ENCODE assay signal across 10 mouse cellular contexts in genomic region chr4:88523241-88523640, GRCm38 (mm10). TPM values are rescaled to one million over a fixed set of nuclear protein-coding genes. Genes with fewer than 3 reads are reported as not detected.
DNase-seq lines count a peak whose midpoint lies in the region; ATAC-seq and TF ChIP-seq lines count a peak whose summit lies in the region.
"Had no signal": no experiment of that assay in that cellular context is flagged by ENCODE, and none has a peak within 500 bp of the region (broad histone marks: within the 10 kb centered on the region; RNA-seq: fewer than 3 reads in every experiment).

No protein-coding gene starts in this region.

- no peak overlapping the region for H3K9ac ChIP-seq in kidney, embryonic 16.5 days (replicated peaks; ENCODE audit: low read length)
- H3K9ac ChIP-seq in MEL (ENCODE audit: control insufficient read depth, low read depth, low read length, poor library complexity, severe bottlenecking): no peak overlapping the region
- no peak overlapping the region for H3K9ac ChIP-seq in lung, postnatal 0 days (replicated peaks; ENCODE audit: low read depth)
- H3K9ac ChIP-seq: forebrain, embryonic 15.5 days had no signal

- H3K4me3 ChIP-seq in kidney, adult 2 months (ENCODE audit: insufficient read depth, low read depth, low read length): no peak overlapping the region
- no peak overlapping the region for H3K4me3 ChIP-seq in kidney, embryonic 16.5 days (ENCODE audit: low read length)
- H3K4me3 ChIP-seq in MEL (ENCODE audit: control insufficient read depth in 1 of 2, insufficient read depth in 1 of 2, low read depth in 2 of 2, low read length in 2 of 2): no peak overlapping the region
- H3K4me3 ChIP-seq in bone marrow, adult 2 months (replicated peaks; ENCODE audit: control insufficient read depth, low read depth, low read length): no peak overlapping the region
- H3K4me3 ChIP-seq in lung, postnatal 0 days (ENCODE audit: low read depth, low read length): no peak overlapping the region
- H3K4me3 ChIP-seq: forebrain, embryonic 15.5 days had no signal

- DNase-seq in kidney, adult 2 months: peak; percentile 29
- peak; percentile 19 for DNase-seq in MEL (ENCODE audit: low read depth, low spot score)
- DNase-seq in lung, postnatal 0 days (ENCODE audit: low spot score): peak; percentile 50
- no peak for DNase-seq in layer of hippocampus, adult 18-20 months (ENCODE audit: low spot score in 2 of 2)
- DNase-seq in right cerebral cortex, adult 2 months (ENCODE audit: low spot score in 2 of 2): no peak

- TF ChIP-seq RAD21 in MEL (IDR thresholded peaks at IDR 0.05; ENCODE audit: low read depth, low read length): no peak; the same call in none of the 2 replicates

- no peak overlapping the region for H3K27ac ChIP-seq in kidney, adult 2 months (ENCODE audit: insufficient read depth, low read depth, low read length)
- no peak overlapping the region for H3K27ac ChIP-seq in kidney, embryonic 16.5 days (ENCODE audit: low read length)
- no peak overlapping the region for H3K27ac ChIP-seq in MEL (ENCODE audit: control insufficient read depth, low read depth, low read length)
- H3K27ac ChIP-seq in bone marrow, adult 2 months (ENCODE audit: control insufficient read depth, insufficient read depth, low read depth, low read length, poor library complexity): no peak overlapping the region
- no peak overlapping the region for H3K27ac ChIP-seq in lung, postnatal 0 days (ENCODE audit: low read length)
- H3K27ac ChIP-seq: forebrain, embryonic 15.5 days; macrophage had no signal

- TF ChIP-seq CTCF in kidney, adult 2 months (conservative IDR thresholded peaks at IDR 0.05; ENCODE audit: insufficient read depth, insufficient read length, low read depth, low read length): peak; percentile 55
- TF ChIP-seq CTCF in MEL (IDR thresholded peaks at IDR 0.05 in 2 of 3, conservative IDR thresholded peaks at IDR 0.05 in 1 of 3; ENCODE audit: control insufficient read depth in 1 of 3, insufficient read depth in 1 of 3, low read depth in 2 of 3, low read length in 3 of 3, poor library complexity in 1 of 3, severe bottlenecking in 1 of 3): peak; percentile 3 to 43 (median 8); a peak in 2 of 6 replicates
- peak; percentile 16; the same call in 1 of the 2 replicates for TF ChIP-seq CTCF in bone marrow, adult 2 months (IDR thresholded peaks at IDR 0.05; ENCODE audit: control insufficient read depth, insufficient read depth, low read length)
- TF ChIP-seq CTCF in lung, postnatal 0 days (IDR thresholded peaks at IDR 0.05): peak; percentile 70

- no peak for TF ChIP-seq POLR2A in kidney, adult 2 months (IDR thresholded peaks at IDR 0.05; ENCODE audit: low read depth, low read length)
- TF ChIP-seq POLR2A in MEL (IDR thresholded peaks at IDR 0.05; ENCODE audit: control insufficient read depth in 1 of 2, insufficient read depth in 1 of 2, low read depth in 1 of 2, low read length in 2 of 2, poor library complexity in 1 of 2): no peak
- TF ChIP-seq POLR2A in bone marrow, adult 2 months (IDR thresholded peaks at IDR 0.05; ENCODE audit: borderline replicate concordance, control insufficient read depth, low read depth, low read length): no peak

- ATAC-seq in kidney, embryonic 16.5 days (ENCODE audit: low FRiP score, low TSS enrichment): no peak
- no peak for ATAC-seq in lung, postnatal 0 days
- ATAC-seq: forebrain, embryonic 15.5 days had no signal

- H3K36me3 ChIP-seq in kidney, adult 2 months (ENCODE audit: control insufficient read depth, insufficient read depth, low read length): no peaks in the 10 kb centered on the region
- no peaks in the 10 kb centered on the region for H3K36me3 ChIP-seq in kidney, embryonic 16.5 days (ENCODE audit: insufficient read depth, low read length)
- H3K36me3 ChIP-seq in MEL (ENCODE audit: control insufficient read depth in 1 of 2, insufficient read depth in 2 of 2, low read length in 2 of 2): no peaks in the 10 kb centered on the region
- H3K36me3 ChIP-seq in lung, postnatal 0 days (ENCODE audit: insufficient read depth, low read length): no peaks in the 10 kb centered on the region
- H3K36me3 ChIP-seq: forebrain, embryonic 15.5 days had no signal

- no peaks in the 10 kb centered on the region for H3K9me3 ChIP-seq in kidney, embryonic 16.5 days (ENCODE audit: low read length)
- H3K9me3 ChIP-seq in MEL (replicated peaks; ENCODE audit: insufficient read depth, low read length): no peaks in the 10 kb centered on the region
- H3K9me3 ChIP-seq in lung, postnatal 0 days (ENCODE audit: low read length): no peaks in the 10 kb centered on the region
- H3K9me3 ChIP-seq: forebrain, embryonic 15.5 days had no signal

- no peaks in the 10 kb centered on the region for H3K27me3 ChIP-seq in kidney, adult 2 months (replicated peaks; ENCODE audit: control insufficient read depth, insufficient read depth, low read length)
- no peaks in the 10 kb centered on the region for H3K27me3 ChIP-seq in kidney, embryonic 16.5 days (ENCODE audit: insufficient read depth, low read length)
- H3K27me3 ChIP-seq in MEL (ENCODE audit: control insufficient read depth in 1 of 2, insufficient read depth in 2 of 2, low read length in 2 of 2): peaks cover 0 to 7% of the 10 kb centered on the region in 2 experiments
- no peaks in the 10 kb centered on the region for H3K27me3 ChIP-seq in lung, postnatal 0 days (replicated peaks; ENCODE audit: insufficient read depth, low read length)
- H3K27me3 ChIP-seq: forebrain, embryonic 15.5 days had no signal

- H3K4me2 ChIP-seq in kidney, embryonic 16.5 days (replicated peaks; ENCODE audit: low read depth, low read length): no peak overlapping the region
- no peak overlapping the region for H3K4me2 ChIP-seq in lung, postnatal 0 days (replicated peaks; ENCODE audit: low read depth, low read length)
- H3K4me2 ChIP-seq: forebrain, embryonic 15.5 days had no signal

- H3K4me1 ChIP-seq in kidney, adult 2 months (ENCODE audit: control insufficient read depth, insufficient read depth, low read length): no peaks in the 10 kb centered on the region
- no peaks in the 10 kb centered on the region for H3K4me1 ChIP-seq in kidney, embryonic 16.5 days (ENCODE audit: insufficient read depth, low read length)
- H3K4me1 ChIP-seq in MEL (ENCODE audit: control insufficient read depth in 1 of 2, insufficient read depth in 2 of 2, low read length in 2 of 2): no peaks in the 10 kb centered on the region
- H3K4me1 ChIP-seq in bone marrow, adult 2 months (ENCODE audit: control insufficient read depth, insufficient read depth, low read length): peaks cover 1% of the 10 kb centered on the region; the same call in 1 of the 2 replicates
- H3K4me1 ChIP-seq in lung, postnatal 0 days (ENCODE audit: insufficient read depth, low read depth, low read length): no peaks in the 10 kb centered on the region

- no peaks in the 10 kb centered on the region for H3K79me2 ChIP-seq in MEL (ENCODE audit: control insufficient read depth, insufficient read depth, low read length, poor library complexity)

- no peak for TF ChIP-seq EP300 in MEL (IDR thresholded peaks at IDR 0.05; ENCODE audit: low read depth in 1 of 2, low read length in 2 of 2)
- no peak for TF ChIP-seq EP300 in lung, postnatal 0 days (IDR thresholded peaks at IDR 0.05)

TF ChIP-seq in MEL, 35 proteins besides CTCF, POLR2A, EP300 and RAD21:
- TF ChIP-seq ZC3H11A (IDR thresholded peaks at IDR 0.05; ENCODE audit: low read depth, low read length) (0 out of 2 replicates have a peak, but pooled peaks have one; percentile 3), BHLHE40 (IDR thresholded peaks at IDR 0.05; ENCODE audit: borderline replicate concordance, low read depth, low read length) (no peak), TBP (IDR thresholded peaks at IDR 0.05; ENCODE audit: low read depth, low read length) (no peak), SMC3 (IDR thresholded peaks at IDR 0.05; ENCODE audit: low read depth, low read length) (peak; percentile 39)
TF ChIP-seq in MEL: peak in this region for 2.

RNA-seq across cellular contexts. Expression of gene Ifnb1, which starts 0.7 kb away (rescaled TPM):
- not detected in 2 replicates for polyA plus RNA-seq in kidney, adult 2 months (2012; rRNA removed)
- not detected in 2 replicates for polyA plus RNA-seq in kidney, embryonic 16.5 days (2015; fragmentation: Nextera tagmentation; extraction: Ambion mirVana)
- total RNA-seq in MEL (2012; rRNA removed): not detected in 2 replicates
- polyA plus RNA-seq in MEL (2012; ENCODE audit: insufficient read depth in 1 of 2, insufficient read length in 2 of 2, low read depth in 1 of 2, low replicate concordance in 2 of 2, missing spikeins in 1 of 2): not detected
- not detected in 2 replicates for polyA plus RNA-seq in bone marrow, adult 2 months (2011; ENCODE audit: insufficient read depth, insufficient read length, low replicate concordance, missing spikeins)
- polyA plus RNA-seq in lung, postnatal 0 days (2015; fragmentation: Nextera tagmentation; extraction: Ambion mirVana): not detected in 2 replicates
- not detected for total RNA-seq in layer of hippocampus, adult 18-20 months (2021)
- total RNA-seq: layer of hippocampus, adult 8-10 months had no signal
- polyA plus RNA-seq: forebrain, embryonic 15.5 days had no signal

RNA-seq across cellular contexts. Expression of gene Ifna15, which starts 34.8 kb away (rescaled TPM):
- not detected in 2 replicates for polyA plus RNA-seq in kidney, adult 2 months (2012; rRNA removed)
- not detected in 2 replicates for polyA plus RNA-seq in kidney, embryonic 16.5 days (2015; fragmentation: Nextera tagmentation; extraction: Ambion mirVana)
- not detected in 2 replicates for total RNA-seq in MEL (2012; rRNA removed)
- not detected for polyA plus RNA-seq in MEL (2012; ENCODE audit: insufficient read depth in 1 of 2, insufficient read length in 2 of 2, low read depth in 1 of 2, low replicate concordance in 2 of 2, missing spikeins in 1 of 2)
- not detected in 2 replicates for polyA plus RNA-seq in bone marrow, adult 2 months (2011; ENCODE audit: insufficient read depth, insufficient read length, low replicate concordance, missing spikeins)
- polyA plus RNA-seq in lung, postnatal 0 days (2015; fragmentation: Nextera tagmentation; extraction: Ambion mirVana): not detected in 2 replicates
- total RNA-seq in layer of hippocampus, adult 18-20 months (2021): not detected
- total RNA-seq: layer of hippocampus, adult 8-10 months had no signal
- polyA plus RNA-seq: forebrain, embryonic 15.5 days; macrophage had no signal

RNA-seq across cellular contexts. Expression of gene Ifna14, which starts 48.4 kb away (rescaled TPM):
- not detected in 2 replicates for polyA plus RNA-seq in kidney, adult 2 months (2012; rRNA removed)
- polyA plus RNA-seq in kidney, embryonic 16.5 days (2015; fragmentation: Nextera tagmentation; extraction: Ambion mirVana): not detected in 2 replicates
- total RNA-seq in MEL (2012; rRNA removed): not detected in 2 replicates
- not detected for polyA plus RNA-seq in MEL (2012; ENCODE audit: insufficient read depth in 1 of 2, insufficient read length in 2 of 2, low read depth in 1 of 2, low replicate concordance in 2 of 2, missing spikeins in 1 of 2)
- not detected in 2 replicates for polyA plus RNA-seq in bone marrow, adult 2 months (2011; ENCODE audit: insufficient read depth, insufficient read length, low replicate concordance, missing spikeins)
- not detected in 2 replicates for polyA plus RNA-seq in lung, postnatal 0 days (2015; fragmentation: Nextera tagmentation; extraction: Ambion mirVana)
- total RNA-seq in layer of hippocampus, adult 18-20 months (2021): not detected
- total RNA-seq: layer of hippocampus, adult 8-10 months had no signal
- polyA plus RNA-seq: forebrain, embryonic 15.5 days; macrophage had no signal

Comparison
In these comparisons a context has a peak if more than half of its experiments do, and no peak if none do; other contexts are left out.
1. DNase-seq: peak in kidney, adult 2 months (single experiment), MEL (single experiment) and lung, postnatal 0 days (single experiment); none in layer of hippocampus, adult 18-20 months (0 of 2) and right cerebral cortex, adult 2 months (0 of 2).
2. CTCF ChIP-seq: peak in every context shown above with its lines; median percentile 70 in lung, postnatal 0 days; 55 in kidney, adult 2 months; 16 in bone marrow, adult 2 months; 8 in MEL.